Mouse (Mus musculus): ENCODE measurements around the gene Ephb1. TPM values are rescaled to one million over a fixed set of nuclear protein-coding genes. Genes with fewer than 3 reads are reported as not detected.

Gene Ephb1
- total and polyA plus RNA-seq, 3 experiments, result not detected

DNA sequence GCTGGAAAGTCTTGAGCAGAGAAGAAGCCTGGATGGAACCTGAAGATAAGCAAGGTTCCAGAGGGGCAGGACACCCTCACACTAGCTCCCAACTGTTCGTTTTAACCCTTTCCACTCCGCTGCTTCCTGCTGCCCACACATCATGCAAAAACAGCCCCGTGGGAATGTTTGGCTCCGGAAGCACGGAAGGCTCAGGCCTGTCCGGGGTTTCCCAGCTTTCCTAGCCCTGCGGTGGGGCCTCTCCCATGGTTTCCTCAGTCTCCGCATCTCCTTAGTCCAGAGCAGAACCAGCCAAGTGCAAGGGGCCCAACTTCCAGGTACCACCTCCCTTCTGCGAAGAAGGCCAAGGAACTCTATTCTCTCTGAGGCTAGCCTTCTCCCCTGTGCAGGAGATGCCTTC, 269.0 kb downstream of the Ephb1 start:
- Histone ChIP-seq H3K9ac (ENCODE audit: insufficient read depth, low read depth) (no peak overlapping the region), H3K4me2 (ENCODE audit: insufficient read depth, low read depth, poor library complexity, severe bottlenecking) (no peak overlapping the region), H3K27me3 (replicated peaks) (no peaks in the 10 kb centered on the region), H3K79me2 (replicated peaks; ENCODE audit: control insufficient read depth, extremely low read depth, insufficient read depth, poor library complexity, severe bottlenecking) (no peaks in the 10 kb centered on the region), H3K27ac (ENCODE audit: insufficient read depth, low read depth) (no peak overlapping the region), H3K9me3 (replicated peaks; ENCODE audit: low read length) (peaks cover 93% of the 10 kb centered on the region), H3K4me1 (ENCODE audit: control insufficient read depth in 1 of 2, insufficient read depth in 2 of 2) (no peaks in the 10 kb centered on the region), H3K4me3 (replicated peaks in 1 of 3; ENCODE audit: low read depth in 2 of 3, low read length in 2 of 3, poor library complexity in 1 of 3) (no peak overlapping the region), H3K36me3 (replicated peaks in 1 of 2; ENCODE audit: control insufficient read depth in 1 of 2, insufficient read depth in 1 of 2, low read length in 1 of 2) (no peaks in the 10 kb centered on the region)
- in situ Hi-C loops (cut with MboI; ENCODE audit: low pct_ligation_motif_present, low pct_unique_long_range_greater_than_20kb, low sequenced_read_pairs) (no loop called here), dilution Hi-C loops (cut with MboI; ENCODE audit: extremely low pct_ligation_motif_present, extremely low pct_unique_long_range_greater_than_20kb, low sequenced_read_pairs) (no loop called here)
- TF ChIP-seq ZNF384 (IDR thresholded peaks at IDR 0.05; ENCODE audit: low read depth, low read length) (no peak), POLR2A (IDR thresholded peaks at IDR 0.05; ENCODE audit: low read depth, low read length) (no peak), PAX5 (IDR thresholded peaks at IDR 0.05; ENCODE audit: low read length) (no peak), KAT2A (IDR thresholded peaks at IDR 0.05; ENCODE audit: insufficient replicate concordance, low read length) (no peak), ETS1 (conservative IDR thresholded peaks at IDR 0.05; ENCODE audit: low read depth, low read length) (no peak), JUN (IDR thresholded peaks at IDR 0.05; ENCODE audit: insufficient read depth, low read depth, low read length) (no peak), RCOR1 (conservative IDR thresholded peaks at IDR 0.05; ENCODE audit: low read depth, low read length) (no peak), MAZ (IDR thresholded peaks at IDR 0.05; ENCODE audit: low read depth, low read length) (no peak), MAX (IDR thresholded peaks at IDR 0.05; ENCODE audit: low read length) (no peak), SIN3A (IDR thresholded peaks at IDR 0.05; ENCODE audit: low read length) (no peak), TBP (conservative IDR thresholded peaks at IDR 0.05; ENCODE audit: low read depth, low read length) (no peak), ELF1 (IDR thresholded peaks at IDR 0.05; ENCODE audit: low read depth, low read length) (no peak), TCF12 (IDR thresholded peaks at IDR 0.05; ENCODE audit: low read depth, low read length) (no peak)
- no peak for DNase-seq (ENCODE audit: extremely low read depth)

DNA sequence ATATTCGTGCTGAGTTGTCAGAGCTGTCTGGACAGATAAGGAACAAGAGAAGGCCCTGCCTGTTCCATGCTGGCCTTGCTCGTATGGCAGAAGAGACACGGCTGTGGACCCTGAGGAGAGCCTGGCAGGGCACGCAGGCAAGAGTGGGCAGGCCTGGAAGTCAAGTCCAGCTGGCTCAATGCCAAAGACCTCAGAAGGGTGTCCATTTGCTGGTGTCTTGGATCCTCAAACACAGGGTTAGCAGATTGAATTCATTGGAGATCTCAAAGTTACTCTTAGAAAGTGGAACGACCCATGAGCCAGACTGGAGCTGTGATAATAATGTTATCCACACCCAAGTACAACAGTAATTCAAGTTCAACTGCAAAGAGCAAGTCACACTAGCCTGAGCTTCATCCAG, 273.6 kb downstream of the Ephb1 start:
- Histone ChIP-seq H3K9me3 (replicated peaks; ENCODE audit: low read length) (peaks cover 89% of the 10 kb centered on the region), H3K79me2 (replicated peaks; ENCODE audit: control insufficient read depth, extremely low read depth, insufficient read depth, poor library complexity, severe bottlenecking) (no peaks in the 10 kb centered on the region), H3K4me2 (ENCODE audit: insufficient read depth, low read depth, poor library complexity, severe bottlenecking) (no peak overlapping the region), H3K27me3 (replicated peaks) (no peaks in the 10 kb centered on the region), H3K9ac (ENCODE audit: insufficient read depth, low read depth) (no peak overlapping the region), H3K4me1 (ENCODE audit: control insufficient read depth in 1 of 2, insufficient read depth in 2 of 2) (no peaks in the 10 kb centered on the region), H3K4me3 (replicated peaks in 1 of 3; ENCODE audit: low read depth in 2 of 3, low read length in 2 of 3, poor library complexity in 1 of 3) (no peak overlapping the region), H3K27ac (ENCODE audit: insufficient read depth, low read depth) (no peak overlapping the region), H3K36me3 (replicated peaks in 1 of 2; ENCODE audit: control insufficient read depth in 1 of 2, insufficient read depth in 1 of 2, low read length in 1 of 2) (no peaks in the 10 kb centered on the region)
- dilution Hi-C loops (cut with MboI; ENCODE audit: extremely low pct_ligation_motif_present, extremely low pct_unique_long_range_greater_than_20kb, low sequenced_read_pairs) (no loop called here), in situ Hi-C loops (cut with MboI; ENCODE audit: low pct_ligation_motif_present, low pct_unique_long_range_greater_than_20kb, low sequenced_read_pairs) (no loop called here)
- no peak for DNase-seq (ENCODE audit: extremely low read depth)
- TF ChIP-seq EP300 (IDR thresholded peaks at IDR 0.05; ENCODE audit: low read length), result no peak
- no peak for TF ChIP-seq TCF12 (IDR thresholded peaks at IDR 0.05; ENCODE audit: low read depth, low read length)
- TF ChIP-seq BHLHE40 (IDR thresholded peaks at IDR 0.05; ENCODE audit: low read depth, low read length), result no peak
- TF ChIP-seq CHD2 (IDR thresholded peaks at IDR 0.05; ENCODE audit: low read length), result no peak
- TF ChIP-seq ETS1 (conservative IDR thresholded peaks at IDR 0.05; ENCODE audit: low read depth, low read length), result no peak
- TF ChIP-seq CHD1 (IDR thresholded peaks at IDR 0.05; ENCODE audit: low read depth, low read length), result no peak
- TF ChIP-seq PAX5 (IDR thresholded peaks at IDR 0.05; ENCODE audit: low read length), result no peak
- no peak for TF ChIP-seq MEF2A (IDR thresholded peaks at IDR 0.05; ENCODE audit: borderline replicate concordance, low read depth, low read length)
- TF ChIP-seq MAX (IDR thresholded peaks at IDR 0.05; ENCODE audit: low read length), result no peak
- no peak for TF ChIP-seq ZMIZ1 (IDR thresholded peaks at IDR 0.05; ENCODE audit: low read depth, low read length)
- TF ChIP-seq JUND (conservative IDR thresholded peaks at IDR 0.05; ENCODE audit: low read depth, low read length), result no peak
- no peak for TF ChIP-seq ZNF384 (IDR thresholded peaks at IDR 0.05; ENCODE audit: low read depth, low read length)
- TF ChIP-seq E2F4 (IDR thresholded peaks at IDR 0.05; ENCODE audit: insufficient replicate concordance, low read depth, low read length), result no peak
- TF ChIP-seq SMC3 (IDR thresholded peaks at IDR 0.05; ENCODE audit: low read depth, low read length), result no peak
- TF ChIP-seq IRF4 (IDR thresholded peaks at IDR 0.05; ENCODE audit: low read depth, low read length), result no peak

Measured in CH12.LX (cell line).